Mouse (Mus musculus) erythroblast, embryonic 14.5 days (primary cell): Measurements from ENCODE around the gene Ep400. TPM values are rescaled to one million over a fixed set of nuclear protein-coding genes. Genes with fewer than 3 reads are reported as not detected.

Experiments used
- H3K27me3 ChIP-seq: 2 replicates; pipeline ENCODE4 v1.6.1; 2012; ENCODE audit warnings: inconsistent platforms; ENCODE audit not compliant: control insufficient read depth
- H3K36me3 ChIP-seq: 2 replicates; pipeline ENCODE4 v1.6.1; 2012; ENCODE audit warnings: mild to moderate bottlenecking, inconsistent platforms; ENCODE audit not compliant: control insufficient read depth
- H3K4me1 ChIP-seq: 2 replicates; pipeline ENCODE4 v1.6.1; 2012; ENCODE audit warnings: inconsistent platforms; ENCODE audit not compliant: control insufficient read depth
- H3K4me3 ChIP-seq: replicated peaks from 2 replicates; pipeline ENCODE3; 2012; ENCODE audit warnings: moderate library complexity, mild to moderate bottlenecking, inconsistent platforms
- H3K9me3 ChIP-seq: 2 replicates; pipeline ENCODE4 v1.6.1; 2012; ENCODE audit warnings: low read length, inconsistent platforms, mixed read lengths; ENCODE audit not compliant: control insufficient read depth
- GATA1 ChIP-seq: IDR thresholded peaks from 2 replicates; pipeline ENCODE4 v1.6.1; 2012; ENCODE audit warnings: low read length, inconsistent platforms, mixed read lengths
- TAL1 ChIP-seq: IDR thresholded peaks from 3 replicates; pipeline ENCODE4 v1.6.1; 2012; ENCODE audit warnings: low read length, inconsistent platforms, mixed read lengths
- polyA plus RNA-seq: library from polyadenylated mRNA; stranded (reverse); fragments of >175 nt; gene quantifications from 2 replicates; pipeline ENCODE4 v1.2.3, GENCODE M21; 2012

Ep400 gene
- 4.0 and 6.5 TPM in 2 replicates for polyA plus RNA-seq

- peaks cover 69% of the 10 kb centered on the region for H3K36me3 ChIP-seq
- no peaks in the 10 kb centered on the region for H3K27me3 ChIP-seq
- H3K4me1 ChIP-seq = peaks cover 51% of the 10 kb centered on the region
Measured at GRCm38 (mm10) chr5:110770448-110771158, at the start of gene Ep400. Gene Ep400 (minus strand): TSS chr5:110770717.

GRCm38 (mm10) chr5:110809667-110810325 lies 39.3 kb upstream of the Ep400 start, which contains the start of gene Ulk1:
Gene Ulk1 (minus strand): TSS chr5:110810097.
- H3K36me3 ChIP-seq = peaks cover 32% of the 10 kb centered on the region
- peaks cover 60% of the 10 kb centered on the region for H3K4me1 ChIP-seq
- TF ChIP-seq GATA1 = no peak
- no peak for TF ChIP-seq TAL1
- H3K9me3 ChIP-seq = no peaks in the 10 kb centered on the region
- H3K27me3 ChIP-seq = no peaks in the 10 kb centered on the region; the same call in 1 of the 2 replicates
- H3K4me3 ChIP-seq = peak within 1 kb of the TSS; percentile 93

More at GRCm38 (mm10) chr5:110770448-110771158, at the start of gene Ep400:
- TF ChIP-seq TAL1 (no peak), GATA1 (no peak)
- no peaks in the 10 kb centered on the region for H3K9me3 ChIP-seq
- H3K4me3 ChIP-seq = peak within 1 kb of the TSS; percentile 98

DNA sequence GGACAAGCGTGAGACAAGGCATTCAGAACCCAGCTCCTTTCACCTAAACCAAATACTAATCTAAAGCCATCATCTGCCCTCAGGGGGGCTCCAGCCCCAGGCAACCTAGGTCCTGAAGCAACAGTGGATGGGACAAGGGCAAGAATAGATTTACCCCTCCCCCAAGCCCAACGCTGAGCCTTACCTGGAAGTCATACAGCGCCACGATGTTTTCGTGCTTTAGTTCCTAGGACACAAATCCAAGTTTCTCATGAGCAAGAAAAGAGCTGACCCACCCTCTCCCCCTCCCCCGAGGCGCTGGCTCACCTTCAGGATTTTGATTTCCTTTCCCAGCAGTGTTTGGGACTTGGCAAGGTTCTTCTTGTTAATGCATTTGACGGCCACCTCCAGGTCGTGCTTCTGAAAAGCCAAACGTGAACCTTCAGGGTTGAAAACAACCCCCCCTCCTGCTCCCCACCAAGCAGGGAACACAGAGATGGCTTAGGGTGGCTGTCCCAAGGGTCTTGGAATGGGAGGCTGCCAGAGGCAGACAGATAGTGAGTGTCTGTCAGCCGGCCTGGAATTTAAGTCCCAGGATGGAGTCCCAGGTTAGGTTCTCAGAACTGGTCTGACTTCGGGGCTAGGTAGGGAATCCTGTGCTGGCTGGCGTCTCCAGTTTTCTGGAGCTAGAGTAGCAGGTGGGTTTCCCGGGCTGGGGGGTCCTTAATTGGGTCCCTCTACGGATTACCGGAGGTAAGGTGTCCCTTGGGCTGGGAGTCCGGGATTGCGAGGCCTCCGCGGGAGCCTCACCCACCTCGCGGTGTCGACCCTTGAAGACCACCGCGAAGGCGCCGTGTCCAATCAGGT lies 38.5 kb upstream of the Ep400 start:
- TF ChIP-seq TAL1 (no peak), GATA1 (peak; percentile 23; the same call in 1 of the 2 replicates)
- Histone ChIP-seq H3K4me1 (peaks cover 67% of the 10 kb centered on the region), H3K27me3 (no peaks in the 10 kb centered on the region), H3K4me3 (peak overlapping the region; percentile 93), H3K9me3 (no peaks in the 10 kb centered on the region), H3K36me3 (peaks cover 39% of the 10 kb centered on the region)

DNA sequence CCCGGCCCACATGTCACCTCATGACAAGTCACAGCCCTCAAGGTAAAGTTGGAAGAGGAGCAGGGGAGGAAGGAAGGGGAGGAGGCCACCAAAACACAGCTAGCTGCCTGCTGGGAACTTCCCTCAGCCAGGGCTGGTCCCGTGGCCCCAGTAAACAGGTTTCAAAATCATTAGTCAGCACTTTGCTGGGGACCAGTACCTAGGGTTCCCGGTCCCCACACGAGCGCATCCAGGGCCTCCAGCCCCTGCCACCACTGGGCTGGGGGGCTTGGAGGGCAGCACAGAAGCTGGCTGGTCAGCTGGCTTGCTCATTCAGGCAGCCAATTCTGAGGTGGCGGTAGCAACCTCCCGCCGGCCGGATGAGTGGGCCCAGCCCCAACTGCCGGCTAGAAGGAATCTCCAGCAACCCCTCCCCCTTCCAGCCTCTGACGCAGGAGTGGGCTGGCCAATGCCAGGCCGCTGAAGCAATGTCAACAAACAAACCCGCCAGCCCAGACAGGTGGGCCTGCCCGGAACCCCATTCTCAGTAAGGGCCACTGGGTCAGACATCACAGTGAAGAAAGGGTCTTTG lies 37.6 kb upstream of the Ep400 start:
- H3K9me3 ChIP-seq = no peaks in the 10 kb centered on the region
- peaks cover 46% of the 10 kb centered on the region for H3K36me3 ChIP-seq
- H3K27me3 ChIP-seq = no peaks in the 10 kb centered on the region
- H3K4me3 ChIP-seq = peak overlapping the region; percentile 93
- H3K4me1 ChIP-seq = peaks cover 75% of the 10 kb centered on the region
- no peak for TF ChIP-seq TAL1
- TF ChIP-seq GATA1 = no peak

DNA sequence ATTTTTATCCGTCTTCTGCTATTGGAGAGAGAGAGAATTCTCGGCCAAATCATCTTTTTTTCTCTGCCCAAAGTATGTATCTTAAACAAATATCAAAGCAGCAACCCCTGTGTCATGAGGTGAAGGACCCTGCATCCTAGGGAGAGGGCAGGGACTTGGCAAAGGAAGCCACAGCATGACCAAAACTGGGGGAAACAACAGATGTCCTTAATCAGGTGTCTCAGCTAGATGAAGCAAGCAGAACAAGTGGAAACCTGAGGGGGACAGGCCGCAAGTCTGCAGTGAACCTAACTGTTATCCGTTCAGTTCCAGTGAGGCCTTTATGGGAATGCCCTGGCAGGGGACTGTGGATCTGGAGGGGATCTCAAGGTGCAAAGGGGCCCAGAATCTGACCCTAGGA lies 36.9 kb upstream of the Ep400 start:
- peaks cover 82% of the 10 kb centered on the region for H3K4me1 ChIP-seq
- no peaks in the 10 kb centered on the region for H3K27me3 ChIP-seq
- no peaks in the 10 kb centered on the region for H3K9me3 ChIP-seq
- peaks cover 53% of the 10 kb centered on the region for H3K36me3 ChIP-seq
- no peak for TF ChIP-seq TAL1
- TF ChIP-seq GATA1 = no peak
- peak overlapping the region; percentile 93 for H3K4me3 ChIP-seq

- Histone ChIP-seq H3K4me1 (peaks cover 86% of the 10 kb centered on the region), H3K9me3 (no peaks in the 10 kb centered on the region), H3K27me3 (no peaks in the 10 kb centered on the region), H3K36me3 (peaks cover 61% of the 10 kb centered on the region), H3K4me3 (peak overlapping the region; percentile 93)
- TF ChIP-seq TAL1 (no peak), GATA1 (no peak)
Measured at GRCm38 (mm10) chr5:110806676-110807075, 36.2 kb upstream of the Ep400 start.

DNA sequence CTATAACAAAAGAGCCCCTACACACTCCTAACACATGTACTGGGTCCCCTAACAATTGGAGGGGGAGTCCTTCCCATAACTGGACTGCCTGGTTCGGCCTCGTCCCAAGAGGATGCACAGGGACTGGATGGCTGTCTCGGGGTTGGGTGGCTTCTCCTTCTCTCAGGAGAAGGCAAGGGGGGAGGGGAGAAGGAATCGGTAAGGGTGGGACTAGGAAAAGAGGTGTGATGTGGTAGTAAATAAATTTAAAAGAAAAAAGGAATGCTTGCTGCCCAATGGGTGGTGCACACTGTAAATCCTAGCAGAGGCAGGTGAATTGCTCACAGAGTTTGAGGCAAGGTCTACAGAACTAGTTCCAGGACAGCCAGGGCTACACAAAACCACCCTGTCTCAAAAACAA lies 35.6 kb upstream of the Ep400 start:
- Histone ChIP-seq H3K4me1 (peaks cover 89% of the 10 kb centered on the region), H3K36me3 (peaks cover 66% of the 10 kb centered on the region), H3K4me3 (no peak overlapping the region), H3K9me3 (no peaks in the 10 kb centered on the region), H3K27me3 (no peaks in the 10 kb centered on the region)
- no peak for TF ChIP-seq TAL1
- no peak for TF ChIP-seq GATA1

- Histone ChIP-seq H3K4me1 (peaks cover 95% of the 10 kb centered on the region), H3K27me3 (no peaks in the 10 kb centered on the region), H3K9me3 (no peaks in the 10 kb centered on the region), H3K4me3 (peak overlapping the region; percentile 34), H3K36me3 (peaks cover 86% of the 10 kb centered on the region)
- no peak for TF ChIP-seq TAL1
- no peak for TF ChIP-seq GATA1
Measured at GRCm38 (mm10) chr5:110804012-110804743, 33.7 kb upstream of the Ep400 start.
